Mouse (Mus musculus): Measurements from ENCODE around the gene Ppp2r3d. TPM values are rescaled to one million over a fixed set of nuclear protein-coding genes. Genes with fewer than 3 reads are reported as not detected.

Ppp2r3d gene
- polyA plus RNA-seq, 1 experiment from 2014 or later: 114 TPM

DNA sequence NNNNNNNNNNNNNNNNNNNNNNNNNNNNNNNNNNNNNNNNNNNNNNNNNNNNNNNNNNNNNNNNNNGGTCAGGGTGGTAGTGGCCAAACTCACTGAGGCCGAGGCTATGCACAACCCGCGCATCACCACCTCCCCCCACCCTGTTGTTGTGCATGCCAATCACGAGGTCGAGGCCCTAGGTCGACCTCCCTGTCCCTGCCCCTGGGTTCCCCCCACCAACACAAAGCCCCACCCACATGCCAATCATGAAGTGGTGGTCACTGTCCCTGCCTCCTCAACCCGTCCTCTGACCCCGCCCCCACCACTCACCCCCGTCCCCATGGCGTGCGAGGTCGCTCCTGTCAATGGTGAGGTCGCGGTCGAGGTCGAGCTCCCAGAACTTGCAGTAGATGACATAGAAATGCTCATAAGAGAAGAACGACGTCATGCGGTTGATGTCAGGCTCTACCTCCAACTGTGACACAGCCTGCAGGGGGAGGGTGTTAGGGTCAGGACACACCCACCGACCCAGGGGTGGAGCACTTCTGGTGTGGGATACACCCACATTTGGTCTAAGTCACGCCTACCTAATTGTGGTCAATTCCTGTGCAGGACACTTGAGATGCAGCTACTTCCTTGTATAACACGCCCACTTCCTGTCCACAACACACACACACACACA lies 37.9 kb downstream of the Ppp2r3d start:
- WGBS: 95% methylated on average over 22 of the region's 22 CpGs

DNA sequence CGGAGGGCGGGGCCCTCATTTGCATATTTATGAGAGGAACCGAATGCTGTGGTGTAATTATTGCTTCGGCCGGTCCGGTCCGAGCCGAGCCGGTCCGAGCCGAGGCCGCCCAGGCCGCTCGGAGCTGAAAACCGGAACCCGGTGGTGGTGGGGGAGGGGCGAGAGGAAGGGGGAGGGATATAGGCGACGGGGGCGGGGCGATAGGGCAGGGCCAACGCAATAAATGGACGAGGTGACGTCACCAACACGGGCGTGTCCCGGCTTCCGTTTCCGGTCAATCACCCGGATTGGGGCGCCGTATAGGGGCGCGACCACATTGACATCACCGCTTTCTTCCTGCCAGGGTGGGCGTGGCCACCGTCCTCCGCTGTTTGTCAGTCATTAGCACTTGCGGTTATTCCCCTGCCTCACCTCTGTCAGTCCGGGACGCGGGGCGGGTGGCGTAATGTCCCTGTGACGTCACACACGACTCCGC lies 51.2 kb downstream of the Ppp2r3d start:
- ATAC-seq (ENCODE audit: insufficient number of reproducible peaks, low FRiP score, low TSS enrichment, low read depth): peak; percentile 17
- Histone ChIP-seq H3K9me3 (no peaks in the 10 kb centered on the region), H3K36me3 (no peaks in the 10 kb centered on the region), H3K27ac (peak overlapping the region; percentile 99), H3K27me3 (no peaks in the 10 kb centered on the region), H3K4me3 (peak overlapping the region; percentile 66), H3K9ac (peak overlapping the region; percentile 59), H3K4me1 (no peaks in the 10 kb centered on the region), H3K4me2 (peak overlapping the region; percentile 72)
- WGBS: under 1% methylated on average over 46 of the region's 47 CpGs

More for the DNA sequence above, 37.9 kb downstream of the Ppp2r3d start:
- H3K9ac ChIP-seq: no peak overlapping the region
- no peak overlapping the region for H3K27ac ChIP-seq
- H3K4me2 ChIP-seq: no peak overlapping the region
- peaks cover 35% of the 10 kb centered on the region for H3K36me3 ChIP-seq
- peaks cover 21% of the 10 kb centered on the region for H3K9me3 ChIP-seq
- H3K4me1 ChIP-seq: no peaks in the 10 kb centered on the region
- ATAC-seq (ENCODE audit: insufficient number of reproducible peaks, low FRiP score, low TSS enrichment, low read depth): peak; percentile 25; the same call in 1 of the 2 replicates
- no peaks in the 10 kb centered on the region for H3K27me3 ChIP-seq
- H3K4me3 ChIP-seq: no peak overlapping the region

DNA sequence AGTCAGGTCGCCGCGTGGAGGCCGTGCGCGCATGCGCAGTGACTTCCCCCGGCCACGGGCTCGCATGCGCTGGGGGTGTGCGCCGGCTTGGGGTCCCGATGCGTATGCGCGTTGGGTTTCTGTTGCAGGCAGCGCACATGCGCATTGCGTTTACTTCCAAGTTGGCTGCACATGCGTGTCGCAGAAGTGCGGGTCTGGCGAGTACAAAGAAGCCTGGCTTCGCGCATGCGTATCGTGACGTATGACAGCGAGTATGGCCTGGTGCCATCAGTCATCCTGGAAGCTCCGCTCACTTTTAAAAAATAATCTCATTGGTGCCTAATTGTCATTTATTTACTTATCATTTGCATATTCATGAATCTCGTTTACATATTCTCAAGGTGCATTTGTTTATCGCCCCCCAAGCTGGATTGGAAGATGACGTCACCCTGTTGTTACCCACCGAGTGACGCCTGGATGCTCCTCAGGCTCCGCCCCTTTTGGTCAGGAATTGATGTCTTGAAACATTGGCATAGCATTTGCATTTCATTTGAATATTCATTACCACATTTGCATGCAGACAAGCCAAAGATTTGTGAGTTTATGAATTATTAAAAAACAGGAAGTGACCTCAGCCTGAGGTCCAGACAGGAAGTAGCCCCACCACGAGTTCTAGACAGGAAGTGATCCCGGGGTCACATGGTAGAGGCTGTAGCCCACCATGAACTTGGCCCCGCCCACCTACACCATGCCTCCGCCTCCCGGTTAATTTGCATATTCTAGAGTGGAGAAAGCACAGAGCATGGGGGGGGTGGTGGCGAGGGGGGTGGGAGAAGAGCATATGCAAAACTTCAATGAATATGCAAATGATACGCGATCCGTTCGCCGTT lies 51.9 kb downstream of the Ppp2r3d start:
- H3K4me3 ChIP-seq: peak overlapping the region; percentile 66
- no peaks in the 10 kb centered on the region for H3K36me3 ChIP-seq
- WGBS: under 1% methylated on average over 48 of the region's 48 CpGs
- no peaks in the 10 kb centered on the region for H3K27me3 ChIP-seq
- peak overlapping the region; percentile 99 for H3K27ac ChIP-seq
- no peaks in the 10 kb centered on the region for H3K9me3 ChIP-seq
- H3K4me2 ChIP-seq: peak overlapping the region; percentile 72
- ATAC-seq (ENCODE audit: insufficient number of reproducible peaks, low FRiP score, low TSS enrichment, low read depth): peak; percentile 79
- H3K9ac ChIP-seq: peak overlapping the region; percentile 58
- H3K4me1 ChIP-seq: no peaks in the 10 kb centered on the region

DNA sequence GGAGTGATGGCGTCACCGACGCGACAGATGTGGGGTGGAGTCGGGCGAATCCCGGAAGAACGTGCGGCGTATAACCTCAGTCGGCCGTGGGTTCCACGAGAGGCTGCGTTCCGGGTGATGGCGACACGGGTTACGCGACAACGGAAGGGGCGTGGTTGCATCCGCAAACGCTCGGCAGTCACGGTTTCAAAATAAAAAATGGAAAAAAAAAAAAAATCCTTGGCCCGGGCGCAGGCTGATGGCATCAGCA lies 52.5 kb downstream of the Ppp2r3d start:
- 0% methylated on average over 27 of the region's 27 CpGs for WGBS
- no peaks in the 10 kb centered on the region for H3K36me3 ChIP-seq
- H3K4me1 ChIP-seq: no peaks in the 10 kb centered on the region
- no peak for ATAC-seq (ENCODE audit: insufficient number of reproducible peaks, low FRiP score, low TSS enrichment, low read depth)
- H3K4me2 ChIP-seq: peak overlapping the region; percentile 72
- no peaks in the 10 kb centered on the region for H3K27me3 ChIP-seq
- H3K9ac ChIP-seq: peak overlapping the region; percentile 58
- peak overlapping the region; percentile 66 for H3K4me3 ChIP-seq
- no peaks in the 10 kb centered on the region for H3K9me3 ChIP-seq
- peak overlapping the region; percentile 99 for H3K27ac ChIP-seq

DNA sequence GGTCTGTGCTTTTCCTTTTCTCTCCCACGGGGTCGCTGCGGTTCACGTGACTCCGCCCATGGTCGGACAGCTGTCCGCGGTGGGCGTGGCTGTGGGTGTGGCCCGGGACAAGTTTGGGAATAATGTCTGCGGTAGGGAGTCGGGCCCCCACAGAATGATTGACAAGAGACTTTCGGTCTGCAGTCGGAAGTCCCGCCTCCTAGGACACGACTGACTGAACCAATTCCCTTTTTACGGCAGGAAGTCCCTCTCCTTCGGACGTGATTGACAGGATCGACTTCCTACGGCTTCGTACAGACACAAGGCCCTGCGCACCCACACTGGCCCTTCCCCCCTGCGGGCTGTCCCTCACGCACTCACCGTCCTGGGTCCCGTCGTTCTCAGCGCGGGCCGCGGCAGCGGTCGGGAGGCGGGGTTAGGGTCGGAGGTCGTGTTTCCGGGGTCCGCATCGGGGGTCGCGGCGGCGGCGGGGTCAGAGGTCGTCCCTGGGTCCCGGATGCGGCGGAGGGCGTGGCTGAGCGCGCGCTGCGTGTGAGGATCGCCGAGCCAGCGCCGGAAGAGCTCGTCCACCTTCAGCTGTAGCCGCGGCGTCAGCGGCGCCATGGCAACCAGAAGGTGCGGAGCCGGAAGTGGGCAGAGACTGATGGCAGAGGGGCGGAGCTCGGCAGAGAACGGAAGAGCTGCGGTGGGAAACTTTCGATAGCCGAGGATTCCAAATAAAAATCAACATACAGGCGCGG lies 53.0 kb downstream of the Ppp2r3d start:
- WGBS: under 1% methylated on average over 74 of the region's 74 CpGs
- Histone ChIP-seq H3K27me3 (no peaks in the 10 kb centered on the region), H3K36me3 (no peaks in the 10 kb centered on the region), H3K4me3 (peak overlapping the region; percentile 66), H3K9me3 (no peaks in the 10 kb centered on the region), H3K4me1 (no peaks in the 10 kb centered on the region), H3K27ac (peak overlapping the region; percentile 99), H3K9ac (peak overlapping the region; percentile 62), H3K4me2 (peak overlapping the region; percentile 72)
- ATAC-seq (ENCODE audit: insufficient number of reproducible peaks, low FRiP score, low TSS enrichment, low read depth): peak; percentile 77

DNA sequence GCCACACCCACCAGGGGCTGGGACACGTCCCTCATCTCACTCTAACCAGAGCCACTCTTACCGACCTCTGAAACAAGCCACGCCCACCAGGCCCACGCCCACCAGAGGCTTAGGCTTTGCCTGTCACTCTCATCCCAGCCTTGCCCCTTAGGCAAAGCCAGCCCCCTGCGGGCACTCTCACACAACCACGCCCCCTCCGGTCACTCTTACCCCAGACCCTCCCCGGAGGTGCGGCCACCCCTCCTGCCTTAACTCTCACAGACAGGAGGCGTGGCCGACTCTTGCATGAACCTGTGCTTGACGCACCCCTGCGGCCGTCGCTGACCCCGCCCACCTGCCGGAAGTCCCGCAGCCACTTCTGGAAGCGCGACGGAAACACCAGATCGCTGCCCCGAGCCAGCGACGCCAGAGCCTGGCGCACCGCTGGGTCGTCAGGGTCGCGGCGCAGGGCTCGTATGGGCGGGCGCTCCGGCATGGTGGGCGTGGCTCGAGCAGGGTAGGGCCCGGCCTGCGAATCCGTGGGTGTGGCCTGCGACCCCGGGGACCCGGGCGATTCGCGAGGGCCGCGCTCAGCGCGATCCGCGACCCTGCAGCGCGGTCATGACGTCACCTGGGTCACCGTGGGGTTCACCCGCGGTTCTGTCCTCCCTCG lies 53.7 kb downstream of the Ppp2r3d start:
- H3K9me3 ChIP-seq: no peaks in the 10 kb centered on the region
- H3K4me2 ChIP-seq: peak overlapping the region; percentile 72
- peak; percentile 78 for ATAC-seq (ENCODE audit: insufficient number of reproducible peaks, low FRiP score, low TSS enrichment, low read depth)
- peak overlapping the region; percentile 62 for H3K9ac ChIP-seq
- H3K27me3 ChIP-seq: no peaks in the 10 kb centered on the region
- no peaks in the 10 kb centered on the region for H3K4me1 ChIP-seq
- H3K4me3 ChIP-seq: peak overlapping the region; percentile 66
- under 1% methylated on average over 59 of the region's 59 CpGs for WGBS
- H3K36me3 ChIP-seq: no peaks in the 10 kb centered on the region
- H3K27ac ChIP-seq: peak overlapping the region; percentile 99

DNA sequence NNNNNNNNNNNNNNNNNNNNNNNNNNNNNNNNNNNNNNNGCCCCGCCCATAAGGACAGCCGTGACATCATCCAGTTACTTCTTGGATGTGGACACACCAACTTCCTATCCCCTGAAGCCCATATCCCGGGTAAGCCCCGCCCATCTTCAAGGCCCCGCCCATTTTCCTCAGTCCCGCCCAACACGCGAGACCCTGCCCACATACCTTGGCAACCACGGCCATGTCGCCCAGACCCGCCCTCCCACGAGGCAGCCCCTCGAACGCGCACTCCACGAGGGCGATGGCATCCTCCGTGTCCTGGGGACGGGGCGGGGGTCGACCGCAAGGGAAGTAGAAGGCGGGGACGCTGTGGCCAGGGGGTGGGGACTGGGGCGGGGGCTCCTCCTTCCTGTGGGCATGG lies 54.3 kb downstream of the Ppp2r3d start:
- peak overlapping the region; percentile 66 for H3K4me3 ChIP-seq
- ATAC-seq (ENCODE audit: insufficient number of reproducible peaks, low FRiP score, low TSS enrichment, low read depth): no peak
- WGBS: 4% methylated on average over 24 of the region's 25 CpGs
- H3K4me1 ChIP-seq: no peaks in the 10 kb centered on the region
- H3K4me2 ChIP-seq: peak overlapping the region; percentile 72
- peak overlapping the region; percentile 99 for H3K27ac ChIP-seq
- no peaks in the 10 kb centered on the region for H3K9me3 ChIP-seq
- no peaks in the 10 kb centered on the region for H3K36me3 ChIP-seq
- H3K27me3 ChIP-seq: no peaks in the 10 kb centered on the region
- no peak overlapping the region for H3K9ac ChIP-seq

DNA sequence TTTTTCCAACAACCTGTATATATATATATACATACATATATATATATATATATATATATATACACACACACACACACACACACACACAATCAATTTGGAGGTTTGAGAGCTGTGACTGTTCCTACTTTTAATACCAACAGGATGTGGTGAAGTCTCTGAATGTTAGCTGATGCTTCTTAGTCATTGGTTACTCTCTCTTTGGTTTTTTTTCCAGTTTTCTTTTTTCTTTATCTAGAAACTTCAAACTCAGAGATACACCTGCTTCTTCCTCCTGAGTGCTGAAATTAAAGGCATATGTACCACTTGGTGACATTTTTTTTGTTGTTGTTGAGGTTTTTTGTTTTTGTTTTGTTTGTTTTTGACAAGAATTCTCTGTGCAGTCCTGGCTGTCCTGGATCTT lies 63.8 kb downstream of the Ppp2r3d start:
- no peaks in the 10 kb centered on the region for H3K4me1 ChIP-seq
- H3K4me2 ChIP-seq: no peak overlapping the region
- no peak for ATAC-seq (ENCODE audit: insufficient number of reproducible peaks, low FRiP score, low TSS enrichment, low read depth)
- no peak overlapping the region for H3K4me3 ChIP-seq
- H3K9ac ChIP-seq: no peak overlapping the region
- H3K27me3 ChIP-seq: no peaks in the 10 kb centered on the region
- no peaks in the 10 kb centered on the region for H3K9me3 ChIP-seq
- H3K36me3 ChIP-seq: no peaks in the 10 kb centered on the region
- no peak overlapping the region for H3K27ac ChIP-seq

DNA sequence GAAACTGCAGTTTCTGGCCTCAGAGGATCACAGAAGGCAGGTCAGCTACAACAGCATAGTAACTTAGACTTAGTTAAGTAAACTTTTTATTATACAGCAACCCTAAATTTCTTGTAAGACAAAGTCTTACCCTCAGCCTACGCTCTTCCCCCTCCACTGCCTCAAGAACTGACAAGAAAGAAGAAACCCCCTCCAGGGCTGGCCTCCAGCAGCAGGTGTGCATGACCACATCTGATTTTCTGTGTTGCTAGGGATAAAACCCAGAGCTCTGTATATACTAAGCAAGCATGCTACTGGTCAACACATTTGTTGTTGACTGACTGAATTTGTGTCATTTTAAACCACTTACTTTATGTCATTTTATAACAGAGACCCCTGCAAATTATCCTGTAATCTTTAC lies 65.1 kb downstream of the Ppp2r3d start:
- H3K4me3 ChIP-seq: no peak overlapping the region
- ATAC-seq (ENCODE audit: insufficient number of reproducible peaks, low FRiP score, low TSS enrichment, low read depth): no peak
- no peak overlapping the region for H3K9ac ChIP-seq
- no peaks in the 10 kb centered on the region for H3K27me3 ChIP-seq
- no peaks in the 10 kb centered on the region for H3K9me3 ChIP-seq
- WGBS: 22% methylated on average over 1 of the region's 1 CpGs
- H3K4me2 ChIP-seq: no peak overlapping the region
- H3K27ac ChIP-seq: no peak overlapping the region
- H3K36me3 ChIP-seq: no peaks in the 10 kb centered on the region
- H3K4me1 ChIP-seq: no peaks in the 10 kb centered on the region

DNA sequence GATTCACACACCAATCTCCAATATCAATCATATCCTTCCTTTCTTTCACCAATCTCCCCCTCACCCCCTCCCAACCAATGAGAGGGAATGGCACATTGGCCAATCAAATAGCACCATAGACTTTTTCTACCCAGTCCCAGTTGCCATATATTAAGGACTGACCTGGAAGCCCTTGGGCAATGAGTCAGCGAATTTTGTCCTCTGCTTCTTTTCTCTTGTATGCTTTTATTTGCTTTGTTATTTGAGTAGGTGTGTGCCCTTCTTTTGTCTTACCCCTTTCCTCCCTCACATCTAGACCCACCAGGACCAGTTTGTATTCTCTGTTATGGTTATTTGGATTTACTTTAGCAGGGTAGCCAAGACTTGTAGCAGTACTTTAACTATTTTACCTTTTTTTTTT lies 68.1 kb downstream of the Ppp2r3d start:
- WGBS: 69% methylated on average over 1 of the region's 1 CpGs
- Histone ChIP-seq H3K4me2 (no peak overlapping the region), H3K9me3 (no peaks in the 10 kb centered on the region), H3K36me3 (no peaks in the 10 kb centered on the region), H3K4me3 (no peak overlapping the region), H3K9ac (no peak overlapping the region), H3K4me1 (no peaks in the 10 kb centered on the region), H3K27ac (no peak overlapping the region), H3K27me3 (no peaks in the 10 kb centered on the region)
- ATAC-seq (ENCODE audit: insufficient number of reproducible peaks, low FRiP score, low TSS enrichment, low read depth): no peak
